Mouse (Mus musculus) forebrain, postnatal 0 days (tissue): ENCODE measurements at regions not wholly inside any gene's neighbourhood (a gene's known extent, or its start where the extent isn't known, plus 50 kb on each side); places are given as distances from the start of the nearest gene placed in this dataset.
"Not testable (repeated sequence)": the region's sequence is repeated elsewhere in the genome, so short reads cannot be mapped to it uniquely, and the experiment has no call there.

ENCODE experiments used
- ATAC-seq: fragments of 200-750 bp; cut with Nextera tagmentation; 2 replicates; pipeline ENCODE4 v1.8.0; 2017; ENCODE audit warnings: mild to moderate bottlenecking, moderate library complexity
- DNase-seq: peaks from one replicate; pipeline ENCODE4 v3.0.0-alpha.2; 2015
- H3K27ac ChIP-seq: fragments of 300-500 bp; sonication (generic); 2 replicates; pipeline ENCODE4 v1.5.1; 2014; ENCODE audit warnings: low read depth, mild to moderate bottlenecking, antibody characterized with exemption, low read length, moderate library complexity, mixed read lengths
- H3K27me3 ChIP-seq: fragments of 300-500 bp; sonication (generic); 2 replicates; pipeline ENCODE4 v1.6.1; 2014; ENCODE audit warnings: mild to moderate bottlenecking, low read length, mixed read lengths; ENCODE audit not compliant: insufficient read depth
- H3K36me3 ChIP-seq: fragments of 300-500 bp; sonication (generic); 2 replicates; pipeline ENCODE4 v1.6.1; 2014; ENCODE audit warnings: mild to moderate bottlenecking, moderate library complexity; ENCODE audit not compliant: insufficient read depth
- H3K4me1 ChIP-seq: fragments of 300-500 bp; sonication (generic); 2 replicates; pipeline ENCODE4 v1.6.1; 2014; ENCODE audit warnings: antibody characterized with exemption; ENCODE audit not compliant: insufficient read depth
- H3K4me2 ChIP-seq: fragments of 300-500 bp; sonication (generic); 2 replicates; pipeline ENCODE4 v1.6.1; 2014; ENCODE audit warnings: low read depth, mild to moderate bottlenecking, moderate library complexity
- H3K4me3 ChIP-seq: fragments of 300-500 bp; sonication (generic); 2 replicates; pipeline ENCODE4 v1.5.1; 2014; ENCODE audit warnings: low read depth, low read length, mixed read lengths
- H3K9ac ChIP-seq: fragments of 300-500 bp; sonication (generic); 2 replicates; pipeline ENCODE4 v1.6.1; 2014; ENCODE audit warnings: mild to moderate bottlenecking
- H3K9me3 ChIP-seq: fragments of 300-500 bp; sonication (generic); 2 replicates; pipeline ENCODE4 v1.6.1; 2016; ENCODE audit warnings: low read length
- CTCF ChIP-seq: sonication (generic); IDR thresholded peaks from 2 replicates; pipeline ENCODE4 v1.5.1; 2016; ENCODE audit warnings: antibody characterized with exemption, control low read depth, low read depth
- WGBS: fragments of 180-500 bp; shearing (Covaris S2); extraction: QIAGEN DNeasy Blood & Tissue Kit; methylation state at CpG from one replicate; pipeline ENCODE4 v1.1.7; 2014; 5-methylcytosine and 5-hydroxymethylcytosine counted together

GRCm38 (mm10) chr1:141842547-141842946 lies 1596.6 kb downstream of the Kcnt2 start:
- WGBS, result 48% methylated on average over 2 of the region's 2 CpGs
- H3K4me1 ChIP-seq, result no peaks in the 10 kb centered on the region
- no peaks in the 10 kb centered on the region for H3K27me3 ChIP-seq
- H3K4me2 ChIP-seq, result no peak overlapping the region
- DNase-seq (peak; percentile 29), ATAC-seq (peak; percentile 89)
- no peaks in the 10 kb centered on the region for H3K9me3 ChIP-seq
- no peak overlapping the region for H3K27ac ChIP-seq
- TF ChIP-seq CTCF, result no peak
- H3K36me3 ChIP-seq, result no peaks in the 10 kb centered on the region
- H3K9ac ChIP-seq, result no peak overlapping the region
- H3K4me3 ChIP-seq, result no peak overlapping the region

DNA sequence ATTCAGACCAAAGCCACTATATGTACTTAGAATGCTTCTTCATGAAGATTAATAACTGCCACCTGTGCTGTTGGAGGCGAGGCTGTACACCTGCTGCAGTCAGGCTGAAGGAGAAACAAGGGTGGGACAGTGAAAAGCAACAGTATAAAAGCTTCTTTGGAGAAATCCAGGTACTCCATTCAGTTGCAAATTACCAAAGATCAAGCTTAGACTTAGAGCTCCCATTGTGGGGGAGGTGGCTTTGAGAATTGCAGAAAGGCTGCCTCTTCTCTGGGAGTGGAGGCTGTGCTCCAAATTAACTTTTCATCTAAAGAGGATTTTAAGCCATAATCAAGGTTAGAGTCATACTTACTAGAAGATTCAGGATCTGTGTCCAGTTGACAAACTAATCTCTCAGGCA lies 1607.9 kb downstream of the Kcnt2 start:
- H3K36me3 ChIP-seq, H3K4me3 ChIP-seq, H3K9ac ChIP-seq, H3K27ac ChIP-seq, H3K4me1 ChIP-seq, H3K4me2 ChIP-seq, H3K9me3 ChIP-seq, DNase-seq, H3K27me3 ChIP-seq, ATAC-seq: not testable (repeated sequence)
- 70% methylated on average over 1 of the region's 1 CpGs for WGBS

- no peak overlapping the region for H3K27ac ChIP-seq
- no peaks in the 10 kb centered on the region for H3K4me1 ChIP-seq
- no peaks in the 10 kb centered on the region for H3K27me3 ChIP-seq
- no peak overlapping the region for H3K4me2 ChIP-seq
- H3K36me3 ChIP-seq, result no peaks in the 10 kb centered on the region
- no peak for TF ChIP-seq CTCF
- WGBS, result 86% methylated on average over 4 of the region's 4 CpGs
- no peaks in the 10 kb centered on the region for H3K9me3 ChIP-seq
- H3K4me3 ChIP-seq, result no peak overlapping the region
- ATAC-seq (no peak), DNase-seq (no peak)
- no peak overlapping the region for H3K9ac ChIP-seq
Measured at GRCm38 (mm10) chr1:141884356-141884755, 1638.4 kb downstream of the Kcnt2 start.

DNA sequence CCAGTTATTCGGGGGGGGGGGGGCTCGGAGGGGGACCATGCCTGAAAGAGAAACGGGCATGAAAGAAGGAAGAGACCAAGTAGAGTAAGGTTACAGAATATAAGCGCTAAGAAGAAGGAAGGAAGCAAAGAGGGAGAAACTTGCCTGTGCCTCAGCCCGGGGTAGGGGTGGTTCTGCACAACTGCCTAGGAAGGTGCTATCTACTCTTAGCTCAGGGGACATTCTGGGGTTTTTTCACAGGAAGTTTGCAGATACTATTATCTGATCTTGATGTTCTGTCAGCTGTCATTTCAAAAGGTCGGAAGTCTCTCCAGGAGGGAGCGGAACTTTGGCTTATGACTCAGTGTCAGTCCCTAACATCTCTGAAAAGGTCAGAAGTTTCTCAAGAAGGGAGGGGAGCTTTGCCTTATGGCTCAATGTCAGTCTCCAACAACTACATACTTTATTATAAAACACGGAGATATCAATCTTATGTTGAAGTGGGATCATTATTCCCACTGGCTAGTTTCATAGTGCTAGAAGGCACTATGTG lies 1652.0 kb downstream of the Kcnt2 start:
- 83% methylated on average over 8 of the region's 8 CpGs for WGBS
- Histone ChIP-seq H3K4me3 (no peak overlapping the region), H3K36me3 (no peaks in the 10 kb centered on the region), H3K9ac (no peak overlapping the region), H3K27ac (no peak overlapping the region), H3K4me2 (no peak overlapping the region), H3K27me3 (no peaks in the 10 kb centered on the region), H3K4me1 (no peaks in the 10 kb centered on the region), H3K9me3 (no peaks in the 10 kb centered on the region)
- DNase-seq (no peak), ATAC-seq (no peak)
- TF ChIP-seq CTCF, result no peak

DNA sequence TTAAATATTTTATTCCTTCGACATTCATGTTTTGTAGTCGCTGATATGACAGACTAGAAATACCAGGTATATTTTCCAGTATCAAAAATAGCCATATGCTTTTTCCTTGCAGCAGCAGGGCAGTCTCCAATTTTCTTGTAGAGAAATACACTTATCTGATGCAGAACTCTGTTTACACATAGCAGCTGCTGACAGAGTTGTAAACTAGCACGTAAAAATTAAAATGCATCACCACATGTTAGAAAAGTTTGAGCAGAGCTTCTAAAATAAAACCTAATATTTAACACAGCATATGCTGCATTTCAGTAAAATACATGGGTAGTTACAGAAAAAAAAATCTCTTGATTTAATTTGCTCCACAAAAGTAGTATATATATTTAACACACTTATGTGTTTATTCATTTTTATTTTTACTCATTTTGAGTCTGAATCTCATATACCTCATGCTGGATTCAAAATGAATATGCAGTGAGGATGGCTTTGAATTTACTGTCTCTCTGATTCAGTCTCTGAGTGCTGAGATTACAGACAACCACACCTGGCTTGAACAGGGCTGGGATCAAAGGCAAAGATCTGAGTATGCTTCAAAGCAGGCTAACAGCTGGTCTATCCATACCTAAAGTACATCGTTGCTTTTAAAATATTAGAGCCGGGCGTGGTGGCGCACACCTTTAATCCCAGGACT lies 1665.9 kb downstream of the Kcnt2 start:
- Histone ChIP-seq H3K9ac (no peak overlapping the region), H3K4me1 (no peaks in the 10 kb centered on the region), H3K9me3 (no peaks in the 10 kb centered on the region), H3K4me2 (no peak overlapping the region), H3K27me3 (no peaks in the 10 kb centered on the region), H3K36me3 (no peaks in the 10 kb centered on the region), H3K27ac (no peak overlapping the region), H3K4me3 (no peak overlapping the region)
- ATAC-seq (peak; percentile 71), DNase-seq (peak; percentile 53)
- WGBS, result 72% methylated on average over 7 of the region's 7 CpGs
- no peak for TF ChIP-seq CTCF

GRCm38 (mm10) chr1:141926194-141926593 lies 1680.2 kb downstream of the Kcnt2 start:
- no peak for DNase-seq
- no peak overlapping the region for H3K4me3 ChIP-seq
- no peak; the same call in 1 of the 2 replicates for ATAC-seq
- no peaks in the 10 kb centered on the region for H3K36me3 ChIP-seq
- H3K27ac ChIP-seq, result no peak overlapping the region
- WGBS, result 83% methylated on average over 1 of the region's 1 CpGs
- no peaks in the 10 kb centered on the region for H3K4me1 ChIP-seq
- no peak for TF ChIP-seq CTCF
- H3K9ac ChIP-seq, result no peak overlapping the region
- no peaks in the 10 kb centered on the region for H3K9me3 ChIP-seq
- H3K27me3 ChIP-seq, result no peaks in the 10 kb centered on the region
- no peak overlapping the region for H3K4me2 ChIP-seq

DNA sequence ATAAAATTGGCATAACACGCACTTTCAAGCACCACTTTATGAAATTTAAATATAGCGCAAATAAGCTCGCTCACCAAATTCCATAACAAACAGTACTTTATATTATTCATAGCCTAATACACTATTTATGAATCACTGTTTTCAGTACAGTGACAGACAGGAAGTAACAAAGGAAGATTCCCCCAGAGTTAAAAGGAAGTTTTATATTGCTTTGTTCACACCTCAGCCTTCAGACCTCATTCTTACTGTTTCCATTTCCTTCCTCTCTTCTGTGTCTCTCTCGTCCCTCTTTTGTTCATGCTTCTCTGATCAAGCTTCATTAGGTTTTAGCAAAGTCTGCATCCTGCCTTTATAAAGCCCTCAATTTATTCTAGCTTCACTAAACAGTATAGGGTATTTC lies 1680.8 kb downstream of the Kcnt2 start:
- no peaks in the 10 kb centered on the region for H3K4me1 ChIP-seq
- H3K4me2 ChIP-seq, result no peak overlapping the region
- H3K36me3 ChIP-seq, result no peaks in the 10 kb centered on the region
- no peak for TF ChIP-seq CTCF
- DNase-seq (no peak), ATAC-seq (no peak; the same call in 1 of the 2 replicates)
- H3K9ac ChIP-seq, result no peak overlapping the region
- no peak overlapping the region for H3K4me3 ChIP-seq
- H3K9me3 ChIP-seq, result no peaks in the 10 kb centered on the region
- no peaks in the 10 kb centered on the region for H3K27me3 ChIP-seq
- no peak overlapping the region for H3K27ac ChIP-seq
- WGBS, result 62% methylated on average over 4 of the region's 4 CpGs
